Mouse (Mus musculus) MN1 (cell line): ENCODE results near the gene Camta1.

Experiments
- DNase-seq: peaks from one replicate; pipeline ENCODE4 v3.0.0-alpha.2; 2016; ENCODE audit warnings: low spot score

Gene Camta1

GRCm38 (mm10) chr4:151385985-151386700 is 475.5 kb downstream of the Camta1 start:
- DNase-seq = no peak

GRCm38 (mm10) chr4:151377731-151378130 is 483.9 kb downstream of the Camta1 start:
- no peak for DNase-seq

GRCm38 (mm10) chr4:151376234-151376633 is 485.4 kb downstream of the Camta1 start:
- no peak for DNase-seq

GRCm38 (mm10) chr4:151372855-151373566 is 488.7 kb downstream of the Camta1 start:
- DNase-seq = no peak

- DNase-seq = no peak
Observed at GRCm38 (mm10) chr4:151366941-151367545, 494.6 kb downstream of the Camta1 start.

DNA sequence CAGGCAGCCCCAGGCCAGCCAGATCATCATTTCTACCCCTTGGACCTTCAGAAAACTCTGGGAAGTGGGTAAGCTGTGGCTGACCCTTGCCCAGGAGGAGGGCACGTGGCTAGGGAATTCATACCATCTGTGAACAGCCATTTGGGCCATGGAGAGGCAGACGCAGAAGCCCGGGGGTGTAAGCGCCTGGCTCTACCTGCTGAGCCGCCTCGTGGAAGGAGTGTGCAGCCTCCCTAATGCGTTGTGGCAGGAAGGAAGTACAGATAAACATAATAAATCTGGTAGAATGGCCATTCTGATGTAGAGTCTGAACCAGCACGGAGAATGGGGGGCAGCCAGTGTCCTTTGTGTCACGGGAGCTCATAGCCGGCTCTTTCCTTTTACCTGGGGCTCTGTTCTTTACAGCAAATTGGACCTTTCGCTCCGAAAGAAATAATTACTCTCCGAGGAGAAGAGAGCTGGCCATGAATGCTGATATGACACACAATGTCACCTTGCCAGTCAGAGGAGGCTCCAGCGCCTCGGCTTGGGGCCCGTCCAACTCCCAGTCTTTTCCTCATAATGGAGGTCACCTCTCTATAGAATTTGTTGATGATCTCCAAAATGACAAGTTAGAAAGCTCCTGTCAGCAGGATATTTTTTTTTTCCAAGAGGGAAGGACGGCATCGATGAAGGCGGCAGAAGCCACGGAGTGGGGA is 500.6 kb downstream of the Camta1 start:
- no peak for DNase-seq

GRCm38 (mm10) chr4:151355505-151355904 is 506.2 kb downstream of the Camta1 start:
- DNase-seq = no peak

DNA sequence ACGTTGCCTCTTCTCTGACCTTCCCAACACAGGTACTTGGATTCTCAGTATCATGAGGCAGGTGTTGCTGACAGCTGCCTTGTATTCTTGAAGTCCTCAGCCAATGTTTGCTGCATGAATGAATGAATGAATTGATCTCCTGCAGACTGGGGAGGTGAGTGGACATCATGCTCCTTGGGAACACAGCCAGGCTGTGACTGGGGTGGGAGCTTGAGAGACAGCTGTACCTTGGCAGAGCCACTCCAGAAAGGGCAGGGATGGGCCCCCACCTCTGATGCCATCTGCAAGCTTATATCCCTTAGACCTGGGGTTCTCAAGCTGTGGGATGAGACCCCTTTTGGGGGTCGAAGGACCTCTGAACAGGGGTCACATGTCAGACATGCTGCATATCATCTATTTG is 508.9 kb downstream of the Camta1 start:
- DNase-seq = no peak

DNA sequence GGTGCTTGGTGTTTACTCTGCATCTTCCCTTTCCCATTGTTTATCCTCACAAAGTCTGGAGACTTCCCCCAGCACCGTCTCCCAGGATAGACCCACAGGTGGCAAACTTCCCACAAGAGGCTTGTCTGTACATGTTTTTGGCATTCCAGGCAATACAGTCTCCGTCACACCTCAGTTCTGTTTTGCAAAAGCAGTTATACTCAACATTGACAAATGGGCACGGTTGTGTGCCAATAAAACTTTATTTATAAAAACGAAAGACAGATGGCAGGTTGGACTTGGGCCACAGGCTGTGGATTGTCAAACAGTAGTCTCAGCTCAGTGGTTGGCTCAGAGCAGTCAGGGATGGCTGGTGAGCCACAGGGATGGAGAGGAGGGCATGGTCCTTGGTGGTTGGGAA is 509.4 kb downstream of the Camta1 start:
- no peak for DNase-seq

GRCm38 (mm10) chr4:151351757-151352156 is 509.9 kb downstream of the Camta1 start:
- no peak for DNase-seq

DNA sequence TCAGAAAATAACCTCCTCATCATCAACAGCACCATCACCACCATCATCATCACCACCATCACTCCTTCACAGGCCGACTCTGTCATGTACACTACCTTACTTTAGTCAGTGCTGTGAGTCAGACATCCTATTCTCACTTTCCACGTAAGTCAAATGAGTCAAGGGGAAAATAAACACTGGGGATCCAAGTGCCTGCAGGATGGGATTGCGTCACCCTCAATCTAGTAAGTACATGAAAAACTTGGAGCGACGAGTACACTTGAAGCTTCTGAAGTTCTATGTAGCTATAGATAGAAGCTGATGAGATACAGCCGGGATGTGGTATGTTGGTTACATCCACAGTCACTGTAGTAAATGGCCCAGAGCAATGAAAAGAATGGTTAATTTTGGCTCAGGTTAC is 514.1 kb downstream of the Camta1 start:
- no peak for DNase-seq

DNA sequence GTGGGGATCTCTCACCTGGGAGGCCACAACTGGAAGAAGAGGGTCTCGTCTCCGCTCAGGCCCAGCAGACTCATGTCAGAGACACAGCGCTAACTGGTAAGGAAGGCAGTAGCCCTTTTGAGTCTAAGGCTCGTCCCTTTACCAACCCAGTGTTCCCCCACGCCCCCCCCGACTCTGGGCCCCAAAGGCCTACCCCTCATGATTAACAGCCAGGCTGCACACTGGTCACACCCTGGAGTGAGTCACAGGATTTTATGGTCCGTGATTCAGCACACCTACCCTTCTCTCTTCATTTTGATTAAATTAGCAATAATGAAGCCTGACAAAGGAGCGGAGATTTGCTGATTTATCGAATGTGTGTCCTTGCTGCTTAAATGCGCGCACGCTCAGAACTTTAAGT is 515.0 kb downstream of the Camta1 start:
- peak; percentile 60 for DNase-seq

- DNase-seq = no peak
Observed at GRCm38 (mm10) chr4:151344811-151345210, 516.9 kb downstream of the Camta1 start.

GRCm38 (mm10) chr4:151339421-151339820 is 522.3 kb downstream of the Camta1 start:
- peak; percentile 88 for DNase-seq

DNA sequence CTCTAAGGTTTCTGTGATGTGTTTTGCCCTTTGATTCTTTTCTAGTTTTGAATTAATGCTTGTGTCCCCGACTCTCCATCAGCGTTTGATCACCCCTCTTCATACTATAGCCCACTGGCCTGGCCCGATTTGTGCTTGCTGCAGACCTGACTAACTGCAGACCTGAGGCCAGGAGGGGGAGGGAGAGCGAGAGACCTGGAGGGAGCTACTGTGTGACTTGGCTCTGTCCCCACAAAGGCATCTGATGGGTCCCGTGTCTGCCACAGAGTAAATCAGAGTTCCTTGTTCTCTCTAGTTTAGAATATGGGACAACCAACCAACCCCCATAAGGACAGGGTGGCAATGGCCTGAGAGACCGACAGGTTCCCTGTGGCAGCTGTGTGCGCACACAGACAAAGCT is 522.7 kb downstream of the Camta1 start:
- no peak for DNase-seq

DNA sequence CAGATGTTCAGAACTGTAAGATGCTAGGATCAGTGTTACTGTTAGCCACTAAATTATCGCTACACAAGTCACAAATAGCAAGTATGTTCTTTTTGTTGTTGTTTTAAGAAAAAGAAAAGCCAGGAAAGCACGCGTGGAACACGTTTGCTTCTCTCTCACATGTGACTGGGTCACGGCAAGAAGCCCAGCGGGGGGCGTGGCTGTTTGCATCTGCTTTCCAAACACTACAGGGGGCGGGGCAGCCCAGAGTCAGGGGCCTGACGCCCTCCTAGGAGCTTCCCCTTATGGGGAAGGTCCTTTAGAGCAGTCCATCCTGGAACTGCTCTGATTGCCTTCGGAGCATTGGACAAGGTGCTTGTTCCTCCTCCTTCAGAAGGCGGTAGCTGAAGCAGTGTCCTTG is 524.1 kb downstream of the Camta1 start:
- no peak for DNase-seq

- DNase-seq = no peak
Observed at GRCm38 (mm10) chr4:151336413-151336812, 525.3 kb downstream of the Camta1 start.

DNA sequence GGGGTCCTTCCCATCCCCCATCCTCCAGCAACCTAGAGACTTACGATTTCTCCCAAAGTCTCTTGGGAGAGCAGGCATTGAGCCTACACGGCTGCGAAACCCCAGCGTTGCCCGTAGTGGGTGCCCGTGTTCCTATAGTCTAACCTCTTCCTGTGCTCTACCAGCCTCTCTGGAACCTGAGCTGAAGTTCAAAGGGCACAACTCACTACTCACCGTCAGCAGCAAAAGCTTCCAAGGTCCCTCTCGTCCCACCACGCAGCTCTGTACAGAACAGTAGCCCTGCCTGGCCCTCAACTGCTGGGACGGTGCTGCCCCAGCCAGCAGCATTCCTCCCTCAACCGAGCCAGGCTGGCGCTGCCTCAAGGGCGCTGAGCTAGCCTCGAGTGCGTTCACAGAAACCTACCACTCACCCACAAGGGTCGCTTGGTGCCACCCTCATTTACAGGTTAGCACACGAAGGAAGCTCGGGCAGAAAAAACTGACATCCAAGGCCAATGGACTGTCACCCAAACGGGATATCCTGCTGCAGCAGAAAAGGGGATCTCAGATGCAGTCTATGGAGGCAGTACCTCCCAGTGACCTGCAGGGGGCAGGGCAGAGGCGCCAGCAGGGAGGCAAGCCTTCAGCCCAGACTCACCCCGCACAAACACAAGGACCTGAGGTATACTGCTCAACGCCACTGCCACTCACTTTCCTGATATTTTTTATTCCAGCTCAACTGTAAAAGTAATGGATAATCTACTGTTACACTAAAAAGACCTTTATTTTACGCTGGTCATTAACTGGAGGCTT is 526.5 kb downstream of the Camta1 start:
- peak; percentile 45 for DNase-seq

DNA sequence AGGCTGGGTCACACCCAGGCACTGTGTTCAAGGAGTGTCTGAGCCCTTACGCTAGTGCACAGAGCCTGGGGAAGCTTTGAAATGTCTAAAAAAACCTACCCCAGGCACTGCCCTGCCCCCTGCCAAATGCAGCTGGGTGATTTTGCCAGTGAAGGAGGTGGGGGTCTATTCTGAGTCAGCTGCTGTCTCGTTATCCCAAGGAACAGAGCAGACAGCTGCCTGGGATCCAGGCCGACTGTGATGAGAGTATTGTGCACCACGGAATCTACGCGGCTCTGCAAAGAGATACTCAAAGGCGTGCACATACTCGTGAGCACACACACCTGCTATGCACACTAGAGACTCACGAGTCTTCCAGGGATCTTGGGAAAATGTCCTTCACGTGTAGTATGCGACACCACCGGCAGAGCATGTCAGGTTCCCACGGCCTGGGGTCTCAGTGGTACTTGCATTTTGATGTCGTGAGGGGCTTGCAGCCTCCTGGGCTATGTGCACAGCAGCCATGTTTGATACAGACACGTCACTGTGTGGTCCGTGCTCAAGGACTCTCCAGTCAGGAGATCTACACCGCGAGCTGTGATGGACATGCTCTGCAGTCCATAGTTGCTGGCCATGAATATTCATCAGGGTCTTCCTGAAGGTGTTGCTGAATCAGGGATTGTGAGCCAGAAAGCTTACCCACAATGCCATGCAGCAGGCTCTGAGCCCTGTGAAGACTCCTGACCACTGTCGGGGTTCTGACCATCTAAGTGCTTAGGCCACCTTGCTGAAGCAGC is 529.4 kb downstream of the Camta1 start:
- no peak for DNase-seq

DNA sequence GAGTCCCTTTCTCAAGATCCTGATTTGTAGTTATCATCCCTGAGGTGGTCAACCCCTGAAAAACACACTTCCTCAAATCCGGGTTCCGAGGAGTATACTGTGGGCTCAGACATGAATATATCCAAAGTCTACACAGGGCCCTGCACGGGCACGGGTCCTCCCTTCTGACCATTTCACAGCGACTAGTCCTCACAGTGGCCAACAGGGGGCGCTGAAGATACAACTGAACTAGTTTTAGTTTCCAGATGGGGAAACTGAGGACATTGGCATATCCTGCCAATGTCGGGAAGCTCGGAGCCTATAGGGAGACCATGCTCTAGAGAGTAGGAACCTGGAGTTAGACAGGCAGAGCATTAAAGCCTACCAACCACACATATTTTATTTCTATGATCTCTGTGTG is 530.7 kb downstream of the Camta1 start:
- no peak for DNase-seq

DNA sequence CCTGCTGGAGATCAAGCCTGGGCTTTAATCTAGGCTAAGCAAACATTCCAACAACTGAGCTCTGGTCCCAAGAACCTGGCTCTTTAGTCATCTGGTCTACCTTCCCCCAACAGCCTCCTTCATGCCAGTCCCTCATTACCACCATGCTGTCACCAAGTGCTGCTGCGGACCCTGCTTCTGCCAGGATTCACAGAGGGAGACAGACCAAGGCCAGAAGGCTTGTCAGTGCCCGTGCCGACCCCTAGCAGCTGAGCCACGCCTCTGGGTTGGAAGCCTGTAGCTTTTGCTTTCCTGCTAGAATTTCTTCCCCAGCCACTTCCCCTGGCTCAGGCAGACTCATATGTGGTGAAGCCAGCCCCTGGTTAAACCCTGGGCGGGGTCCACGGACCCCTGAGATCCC is 533.6 kb downstream of the Camta1 start:
- DNase-seq = no peak
